Mouse (Mus musculus): Measurements from ENCODE around the gene Tpk1.

- TF ChIP-seq POLR2A (IDR thresholded peaks at IDR 0.05; ENCODE audit: borderline replicate concordance, extremely low read depth, insufficient read depth, insufficient read length, poor library complexity, severe bottlenecking) = no peak
- no peak for TF ChIP-seq CTCF (IDR thresholded peaks at IDR 0.05; ENCODE audit: borderline replicate concordance, extremely low read depth, insufficient read depth, insufficient read length)
Measured at GRCm38 (mm10) chr6:43516593-43517315, 149.3 kb downstream of the Tpk1 start.

Measured in brain, embryonic 14.5 days (tissue).